Mouse (Mus musculus): ENCODE measurements around the gene Ppard. TPM values are rescaled to one million over a fixed set of nuclear protein-coding genes. Genes with fewer than 3 reads are reported as not detected.

Gene Ppard
- polyA plus RNA-seq, 1 experiment: 6.6 TPM

DNA sequence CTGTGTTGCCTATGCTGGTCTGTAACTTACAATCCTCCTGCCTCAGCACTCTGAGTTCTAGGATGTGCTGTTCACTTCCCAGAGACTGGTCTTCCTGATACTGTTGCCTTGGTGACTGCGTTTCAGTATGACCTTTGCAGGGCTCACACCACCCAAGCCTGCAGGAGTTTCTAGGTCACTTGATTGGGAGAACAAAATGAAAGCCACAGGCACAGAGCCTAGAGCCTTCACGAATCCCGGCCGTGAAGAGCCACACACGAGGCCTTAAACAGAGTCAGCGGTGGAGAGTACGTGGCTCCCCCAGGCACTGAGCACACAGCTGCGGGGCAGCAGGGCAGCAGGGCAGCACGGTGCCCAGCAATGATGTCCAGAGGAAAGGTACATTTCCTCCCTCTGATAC lies 25.8 kb downstream of the Ppard start:
- Histone ChIP-seq H3K27me3 (ENCODE audit: control insufficient read depth) (no peaks in the 10 kb centered on the region), H3K4me1 (ENCODE audit: control insufficient read depth) (peaks cover 43% of the 10 kb centered on the region), H3K36me3 (ENCODE audit: control insufficient read depth) (peaks cover 20% of the 10 kb centered on the region), H3K9me3 (ENCODE audit: control insufficient read depth, low read length) (peaks cover 10% of the 10 kb centered on the region; the same call in 1 of the 2 replicates), H3K4me3 (replicated peaks) (no peak overlapping the region)
- TF ChIP-seq GATA1 (IDR thresholded peaks at IDR 0.05; ENCODE audit: low read length) (no peak), TAL1 (IDR thresholded peaks at IDR 0.05; ENCODE audit: low read length) (no peak)

- Histone ChIP-seq H3K27me3 (ENCODE audit: control insufficient read depth) (no peaks in the 10 kb centered on the region), H3K4me1 (ENCODE audit: control insufficient read depth) (peaks cover 41% of the 10 kb centered on the region), H3K36me3 (ENCODE audit: control insufficient read depth) (peaks cover 18% of the 10 kb centered on the region), H3K4me3 (replicated peaks) (no peak overlapping the region), H3K9me3 (ENCODE audit: control insufficient read depth, low read length) (peaks cover 10% of the 10 kb centered on the region; the same call in 1 of the 2 replicates)
- TF ChIP-seq GATA1 (IDR thresholded peaks at IDR 0.05; ENCODE audit: low read length) (no peak), TAL1 (IDR thresholded peaks at IDR 0.05; ENCODE audit: low read length) (no peak)
Measured at GRCm38 (mm10) chr17:28259890-28260542, 27.5 kb downstream of the Ppard start.

- Histone ChIP-seq H3K36me3 (ENCODE audit: control insufficient read depth) (peaks cover 20% of the 10 kb centered on the region), H3K27me3 (ENCODE audit: control insufficient read depth) (no peaks in the 10 kb centered on the region), H3K9me3 (ENCODE audit: control insufficient read depth, low read length) (peaks cover 10% of the 10 kb centered on the region; the same call in 1 of the 2 replicates), H3K4me3 (replicated peaks) (no peak overlapping the region), H3K4me1 (ENCODE audit: control insufficient read depth) (peaks cover 39% of the 10 kb centered on the region)
- TF ChIP-seq GATA1 (IDR thresholded peaks at IDR 0.05; ENCODE audit: low read length) (no peak), TAL1 (IDR thresholded peaks at IDR 0.05; ENCODE audit: low read length) (no peak)
Measured at GRCm38 (mm10) chr17:28260543-28260909, 28.0 kb downstream of the Ppard start.

DNA sequence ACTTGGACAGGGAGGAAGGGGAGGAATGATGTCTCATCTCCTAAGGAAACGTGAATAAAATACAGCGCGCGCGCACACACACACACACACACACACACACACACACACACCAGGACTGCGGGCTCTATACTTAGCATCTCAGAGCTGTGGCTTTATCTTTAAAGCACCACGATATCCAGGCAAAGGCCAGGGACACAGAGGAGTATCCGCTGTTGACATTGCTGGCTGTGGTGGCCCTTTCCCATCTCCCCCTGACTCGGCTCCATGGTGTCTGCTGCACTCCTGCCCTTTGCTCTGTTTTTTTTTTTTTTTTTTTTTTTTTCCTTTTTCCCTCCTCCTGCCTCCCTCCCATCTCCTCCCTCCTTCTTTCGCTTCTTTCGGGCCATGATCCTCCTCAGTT lies 29.3 kb downstream of the Ppard start:
- no peak for TF ChIP-seq GATA1 (IDR thresholded peaks at IDR 0.05; ENCODE audit: low read length)
- Histone ChIP-seq H3K4me1 (ENCODE audit: control insufficient read depth) (peaks cover 27% of the 10 kb centered on the region), H3K27me3 (ENCODE audit: control insufficient read depth) (no peaks in the 10 kb centered on the region), H3K9me3 (ENCODE audit: control insufficient read depth, low read length) (peaks cover 10% of the 10 kb centered on the region; the same call in 1 of the 2 replicates), H3K4me3 (replicated peaks) (no peak overlapping the region), H3K36me3 (ENCODE audit: control insufficient read depth) (peaks cover 20% of the 10 kb centered on the region)

DNA sequence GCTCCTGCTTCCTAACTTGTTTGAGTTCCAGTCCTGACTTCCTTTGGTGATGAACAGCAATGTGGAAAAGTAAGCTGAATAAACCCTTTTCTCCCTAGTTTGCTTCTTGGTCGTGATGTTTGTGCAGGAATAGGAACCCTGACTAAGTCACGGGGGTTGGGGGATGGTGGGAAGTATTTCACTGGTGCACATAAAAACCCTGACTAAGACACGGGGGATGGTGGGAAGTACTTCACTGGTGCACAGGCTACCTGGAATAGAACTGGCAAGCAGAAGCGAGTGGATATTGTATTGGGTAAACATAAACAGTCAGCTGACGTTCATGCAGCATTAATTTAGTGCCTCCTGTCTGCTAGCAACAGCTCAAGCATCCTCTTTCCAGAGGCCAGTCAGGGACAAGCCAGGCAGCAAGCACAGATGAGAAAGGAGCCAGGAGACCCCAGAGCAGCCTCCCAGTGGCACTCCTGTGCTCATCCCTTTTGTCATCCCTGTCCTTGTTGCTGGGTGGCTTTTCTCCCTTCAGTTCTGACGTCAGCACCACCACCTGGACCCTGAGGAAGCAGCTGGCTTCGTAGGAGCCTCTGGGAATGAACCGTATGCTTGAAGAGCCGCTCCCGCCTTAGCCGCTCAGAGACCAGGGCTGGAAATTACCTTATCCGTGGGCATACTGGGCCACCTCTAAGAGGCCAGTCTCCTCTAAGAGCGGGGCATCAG lies 30.8 kb downstream of the Ppard start:
- H3K36me3 ChIP-seq (ENCODE audit: control insufficient read depth): peaks cover 20% of the 10 kb centered on the region
- H3K4me1 ChIP-seq (ENCODE audit: control insufficient read depth): peaks cover 22% of the 10 kb centered on the region
- no peaks in the 10 kb centered on the region for H3K27me3 ChIP-seq (ENCODE audit: control insufficient read depth)
- no peak for TF ChIP-seq GATA1 (IDR thresholded peaks at IDR 0.05; ENCODE audit: low read length)
- H3K4me3 ChIP-seq (replicated peaks): no peak overlapping the region
- peaks cover 10% of the 10 kb centered on the region; the same call in 1 of the 2 replicates for H3K9me3 ChIP-seq (ENCODE audit: control insufficient read depth, low read length)

- no peak overlapping the region for H3K4me3 ChIP-seq (replicated peaks)
- H3K9me3 ChIP-seq (ENCODE audit: control insufficient read depth, low read length): no peaks in the 10 kb centered on the region
- peaks cover 7% of the 10 kb centered on the region for H3K36me3 ChIP-seq (ENCODE audit: control insufficient read depth)
- TF ChIP-seq TAL1 (IDR thresholded peaks at IDR 0.05; ENCODE audit: low read length) (no peak), GATA1 (IDR thresholded peaks at IDR 0.05; ENCODE audit: low read length) (no peak)
- H3K27me3 ChIP-seq (ENCODE audit: control insufficient read depth): no peaks in the 10 kb centered on the region
- peaks cover 33% of the 10 kb centered on the region for H3K4me1 ChIP-seq (ENCODE audit: control insufficient read depth)
Measured at GRCm38 (mm10) chr17:28267251-28267650, 34.8 kb downstream of the Ppard start.

DNA sequence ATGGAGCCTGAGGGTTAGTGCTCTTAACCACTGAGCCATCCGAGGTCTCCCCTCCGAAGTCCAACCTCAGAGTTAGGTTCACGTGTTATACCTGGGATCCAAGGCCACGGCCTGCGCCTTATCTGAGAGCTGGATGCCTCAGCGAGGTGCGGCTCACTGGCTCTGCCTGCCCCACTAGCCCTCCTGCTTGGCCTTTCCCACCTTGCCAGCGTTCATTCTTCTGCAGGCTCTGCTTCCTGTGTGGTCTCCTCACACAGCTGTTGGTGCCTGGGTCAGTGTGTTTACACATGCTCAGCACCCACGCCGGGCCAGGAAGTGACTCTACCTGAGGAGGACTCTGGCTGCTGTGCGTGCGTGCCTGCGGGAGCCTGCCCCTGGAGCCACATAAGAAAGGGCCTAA lies 37.7 kb downstream of the Ppard start:
- Histone ChIP-seq H3K36me3 (ENCODE audit: control insufficient read depth) (peaks cover 7% of the 10 kb centered on the region), H3K27me3 (ENCODE audit: control insufficient read depth) (no peaks in the 10 kb centered on the region), H3K4me3 (replicated peaks) (no peak overlapping the region), H3K9me3 (ENCODE audit: control insufficient read depth, low read length) (no peaks in the 10 kb centered on the region), H3K4me1 (ENCODE audit: control insufficient read depth) (peaks cover 43% of the 10 kb centered on the region)
- no peak for TF ChIP-seq GATA1 (IDR thresholded peaks at IDR 0.05; ENCODE audit: low read length)
- TF ChIP-seq TAL1 (IDR thresholded peaks at IDR 0.05; ENCODE audit: low read length): no peak

DNA sequence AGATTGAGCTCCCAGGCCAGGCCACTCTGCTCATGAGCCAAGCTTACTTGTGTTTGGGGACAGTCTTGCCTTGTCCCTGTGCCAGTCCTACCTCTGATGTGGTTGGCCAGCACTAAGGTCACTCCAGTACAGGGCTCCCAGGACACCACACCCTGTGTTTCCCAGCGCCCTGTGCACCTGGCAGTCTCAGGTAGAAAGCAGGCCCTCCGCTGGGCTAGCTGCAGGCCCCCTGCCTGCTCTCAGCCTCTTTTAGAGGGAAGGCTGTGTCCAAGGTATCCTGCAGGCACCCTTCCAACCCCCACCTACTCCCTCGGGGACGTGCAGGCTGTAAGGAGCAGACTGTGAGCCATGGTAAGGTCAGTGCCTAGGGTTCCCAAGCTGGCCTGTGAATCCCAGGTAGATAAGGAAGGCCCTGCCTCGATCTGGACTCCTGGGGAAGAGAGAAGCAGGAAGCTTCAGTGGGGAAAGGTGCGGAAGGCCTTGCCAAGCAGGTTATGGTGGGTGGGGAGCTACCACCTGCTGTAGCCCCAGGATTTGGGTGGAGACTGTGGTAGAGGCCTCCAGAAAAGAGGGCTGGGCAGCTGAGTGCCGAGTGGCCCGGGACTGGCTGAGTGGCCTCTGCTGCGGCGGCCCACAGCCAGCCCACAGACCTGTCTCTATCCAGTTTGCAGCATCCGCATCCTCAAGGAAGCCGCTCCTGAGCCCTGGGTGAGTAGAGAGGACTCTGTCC lies 39.2 kb downstream of the Ppard start:
- H3K4me3 ChIP-seq (replicated peaks): no peak overlapping the region
- H3K27me3 ChIP-seq (ENCODE audit: control insufficient read depth): no peaks in the 10 kb centered on the region
- peaks cover 12% of the 10 kb centered on the region for H3K36me3 ChIP-seq (ENCODE audit: control insufficient read depth)
- TF ChIP-seq GATA1 (IDR thresholded peaks at IDR 0.05; ENCODE audit: low read length) (no peak), TAL1 (IDR thresholded peaks at IDR 0.05; ENCODE audit: low read length) (no peak)
- H3K9me3 ChIP-seq (ENCODE audit: control insufficient read depth, low read length): no peaks in the 10 kb centered on the region
- H3K4me1 ChIP-seq (ENCODE audit: control insufficient read depth): peaks cover 47% of the 10 kb centered on the region

GRCm38 (mm10) chr17:28272281-28272680 lies 39.8 kb downstream of the Ppard start:
- Histone ChIP-seq H3K4me3 (replicated peaks) (no peak overlapping the region), H3K27me3 (ENCODE audit: control insufficient read depth) (no peaks in the 10 kb centered on the region), H3K4me1 (ENCODE audit: control insufficient read depth) (peaks cover 53% of the 10 kb centered on the region)

More at GRCm38 (mm10) chr17:28272281-28272680, 39.8 kb downstream of the Ppard start:
- no peak for TF ChIP-seq GATA1 (IDR thresholded peaks at IDR 0.05; ENCODE audit: low read length)
- TF ChIP-seq TAL1 (IDR thresholded peaks at IDR 0.05; ENCODE audit: low read length): no peak
- H3K36me3 ChIP-seq (ENCODE audit: control insufficient read depth): peaks cover 18% of the 10 kb centered on the region
- no peaks in the 10 kb centered on the region for H3K9me3 ChIP-seq (ENCODE audit: control insufficient read depth, low read length)

Measured in erythroblast, embryonic 14.5 days (primary cell).